Mouse (Mus musculus): ENCODE results near the gene Rnase11. TPM values are rescaled to one million over a fixed set of nuclear protein-coding genes. Genes with fewer than 3 reads are reported as not detected.

The Rnase11 gene
- total RNA-seq, 2 experiments from 2014 or later: not detected

GRCm38 (mm10) chr14:51082599-51083581 is 32.9 kb upstream of the Rnase11 start:
- intact Hi-C loops (cut with DNase I): no loop called here
- DNase-seq: peak; percentile 38

GRCm38 (mm10) chr14:51081035-51081434 is 31.1 kb upstream of the Rnase11 start:
- intact Hi-C loops (cut with DNase I): no loop called here
- no peak for DNase-seq

GRCm38 (mm10) chr14:51079180-51079579 is 29.2 kb upstream of the Rnase11 start:
- intact Hi-C loops (cut with DNase I): no loop called here
- DNase-seq: no peak

- intact Hi-C loops (cut with DNase I): no loop called here
- DNase-seq: no peak
Observed at GRCm38 (mm10) chr14:51074335-51074734, 24.4 kb upstream of the Rnase11 start, which contains the start of gene Olfr750. TSS of gene Olfr750 (minus strand) at chr14:51074435.

- DNase-seq: peak; percentile 38
- intact Hi-C loops (cut with DNase I): no loop called here
Observed at GRCm38 (mm10) chr14:51069617-51070016, 19.7 kb upstream of the Rnase11 start.

GRCm38 (mm10) chr14:51068956-51069355 is 19.0 kb upstream of the Rnase11 start:
- no peak for DNase-seq
- intact Hi-C loops (cut with DNase I): no loop called here

- no peak for DNase-seq
- intact Hi-C loops (cut with DNase I): loop anchor here (5.0 kb wide), 2 partner anchors 33 to 128 kb away; partner anchors contain the start of genes Pip4p1 and Pnp
Observed at GRCm38 (mm10) chr14:51060761-51061160, 10.8 kb upstream of the Rnase11 start.

- intact Hi-C loops (cut with DNase I): no loop called here
- no peak for DNase-seq
Observed at GRCm38 (mm10) chr14:51057401-51057831, 7.5 kb upstream of the Rnase11 start, which contains the start of gene Rnase12. TSS of gene Rnase12 (minus strand) at chr14:51057661.

- intact Hi-C loops (cut with DNase I): no loop called here
- DNase-seq: no peak
Observed at GRCm38 (mm10) chr14:51054243-51055237, 4.6 kb upstream of the Rnase11 start.

GRCm38 (mm10) chr14:51053176-51053575 is 3.2 kb upstream of the Rnase11 start:
- intact Hi-C loops (cut with DNase I): no loop called here
- no peak for DNase-seq

- no peak for DNase-seq
- intact Hi-C loops (cut with DNase I): no loop called here
Observed at GRCm38 (mm10) chr14:51051941-51052340, 2.0 kb upstream of the Rnase11 start.

GRCm38 (mm10) chr14:51047846-51048245 is 2.1 kb downstream of the Rnase11 start:
- no peak for DNase-seq
- intact Hi-C loops (cut with DNase I): no loop called here

GRCm38 (mm10) chr14:51041769-51042168 is 8.2 kb downstream of the Rnase11 start, which contains the start of gene Rnase9:
TSS of gene Rnase9 (minus strand) at chr14:51041869.
- no peak for DNase-seq
- intact Hi-C loops (cut with DNase I): no loop called here

GRCm38 (mm10) chr14:51036214-51036613 is 13.7 kb downstream of the Rnase11 start:
- no peak for DNase-seq
- intact Hi-C loops (cut with DNase I): loop anchor here (5.0 kb wide), 1 partner anchor 49 kb away; no protein-coding TSS in a partner anchor

- no peak for DNase-seq
- intact Hi-C loops (cut with DNase I): loop anchor here (5.0 kb wide), 1 partner anchor 48 kb away; no protein-coding TSS in a partner anchor
Observed at GRCm38 (mm10) chr14:51035206-51035605, 14.8 kb downstream of the Rnase11 start.

GRCm38 (mm10) chr14:51027387-51028155 is 22.4 kb downstream of the Rnase11 start:
- DNase-seq: no peak
- intact Hi-C loops (cut with DNase I): loop anchor here (5.0 kb wide), 1 partner anchor 35 kb away; no protein-coding TSS in a partner anchor

GRCm38 (mm10) chr14:51026391-51027133 is 23.4 kb downstream of the Rnase11 start:
- intact Hi-C loops (cut with DNase I): loop anchor here (5.0 kb wide), 1 partner anchor 36 kb away; no protein-coding TSS in a partner anchor
- DNase-seq: peak; percentile 52

GRCm38 (mm10) chr14:51024820-51025219 is 25.1 kb downstream of the Rnase11 start:
- intact Hi-C loops (cut with DNase I): loop anchor here (5.0 kb wide), 1 partner anchor 37 kb away; no protein-coding TSS in a partner anchor
- DNase-seq: no peak

- intact Hi-C loops (cut with DNase I): no loop called here
- no peak for DNase-seq
Observed at GRCm38 (mm10) chr14:51023457-51023856, 26.5 kb downstream of the Rnase11 start.
